Mouse (Mus musculus) lung, adult 2 months (tissue): ENCODE data around the gene Umad1. TPM values are rescaled to one million over a fixed set of nuclear protein-coding genes. Genes with fewer than 3 reads are reported as not detected.

ENCODE experiments used
- DNase-seq: peaks from one replicate; pipeline ENCODE4 v3.0.0; 2022
- H3K4me1 ChIP-seq: fragments of 200-500 bp; 2 replicates; pipeline ENCODE4 v1.6.1; 2011; ENCODE audit warnings: low read length; ENCODE audit not compliant: control insufficient read depth, insufficient read depth
- H3K4me3 ChIP-seq: fragments of 200-500 bp; replicated peaks from 2 replicates; pipeline ENCODE3; 2011; ENCODE audit warnings: low read depth, mild to moderate bottlenecking, control low read depth, low read length; ENCODE audit errors: extremely low read depth
- CTCF ChIP-seq: fragments of 200-500 bp; IDR thresholded peaks from 2 replicates; pipeline ENCODE4 v1.5.1; 2011; ENCODE audit warnings: mild to moderate bottlenecking, low read length, control low read depth; ENCODE audit not compliant: insufficient read depth
- POLR2A ChIP-seq: fragments of 200-500 bp; IDR thresholded peaks from 2 replicates; pipeline ENCODE4 v1.6.1; 2011; ENCODE audit warnings: low read depth, mild to moderate bottlenecking, control low read depth, low read length, borderline replicate concordance; ENCODE audit errors: extremely low read depth
- WGBS: fragments of 180-500 bp; shearing (Covaris S2); methylation state at CpG from one replicate; pipeline ENCODE4 v1.1.7; 2018; 5-methylcytosine and 5-hydroxymethylcytosine counted together
- polyA plus RNA-seq: library from polyadenylated mRNA; depleted of rRNA; stranded (reverse); fragments of >200 nt; gene quantifications from 2 replicates; pipeline ENCODE4 v1.2.3, GENCODE M21; 2012

Umad1 gene
- polyA plus RNA-seq, 1 experiment, result 8.7 TPM

- 77% methylated on average over 4 of the region's 4 CpGs for WGBS
- DNase-seq, result no peak
These were observed 150.8 kb downstream of the Umad1 start for GRCm38 (mm10) chr6:8409865-8410264.

DNA sequence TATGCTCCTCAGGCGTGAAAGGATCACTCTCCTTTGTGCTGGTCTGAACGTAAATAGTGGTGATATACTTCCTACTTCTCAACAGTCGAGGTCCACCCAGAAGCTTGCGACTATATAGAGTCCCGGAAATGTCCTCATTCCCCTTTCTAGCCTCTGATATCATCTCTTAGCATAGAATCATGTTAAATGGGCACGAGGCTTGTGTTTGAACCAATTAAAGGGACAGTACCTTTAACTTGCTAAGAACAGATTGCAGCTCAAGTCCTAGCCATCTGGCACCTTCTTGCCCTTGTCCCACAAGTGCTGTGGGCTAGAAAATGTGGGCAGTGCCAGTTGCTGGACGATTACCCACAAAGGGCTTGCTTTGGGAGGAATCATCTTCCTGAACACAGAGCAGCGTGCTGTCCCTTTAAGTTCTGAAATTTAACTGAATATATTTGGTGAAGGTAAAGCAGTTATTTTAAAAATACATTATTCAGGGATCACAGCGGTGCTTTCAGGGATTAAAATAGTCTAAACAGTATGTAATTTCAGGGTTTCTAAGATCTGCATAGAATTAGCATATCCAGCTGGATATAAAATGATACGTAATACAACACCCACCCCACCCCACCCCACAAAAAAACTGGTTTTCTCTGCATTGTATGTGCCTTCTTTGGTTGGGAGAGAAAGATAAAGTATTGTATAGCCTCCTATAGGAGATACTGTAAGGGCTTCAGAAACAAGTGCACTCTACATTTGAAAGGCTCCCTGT is 153.9 kb downstream of the Umad1 start:
- 63% methylated on average over 10 of the region's 10 CpGs for WGBS
- TF ChIP-seq POLR2A (no peak), CTCF (no peak)
- H3K4me3 ChIP-seq, result no peak overlapping the region
- no peaks in the 10 kb centered on the region for H3K4me1 ChIP-seq
- DNase-seq, result no peak

More at GRCm38 (mm10) chr6:8409865-8410264, 150.8 kb downstream of the Umad1 start:
- no peaks in the 10 kb centered on the region for H3K4me1 ChIP-seq
- no peak for TF ChIP-seq POLR2A
- TF ChIP-seq CTCF, result no peak
- H3K4me3 ChIP-seq, result no peak overlapping the region

- DNase-seq, result no peak
- no peaks in the 10 kb centered on the region for H3K4me1 ChIP-seq
- H3K4me3 ChIP-seq, result no peak overlapping the region
- WGBS, result 73% methylated on average over 9 of the region's 9 CpGs
- TF ChIP-seq POLR2A, result no peak
- no peak for TF ChIP-seq CTCF
These were observed 154.9 kb downstream of the Umad1 start for GRCm38 (mm10) chr6:8414020-8414419.

DNA sequence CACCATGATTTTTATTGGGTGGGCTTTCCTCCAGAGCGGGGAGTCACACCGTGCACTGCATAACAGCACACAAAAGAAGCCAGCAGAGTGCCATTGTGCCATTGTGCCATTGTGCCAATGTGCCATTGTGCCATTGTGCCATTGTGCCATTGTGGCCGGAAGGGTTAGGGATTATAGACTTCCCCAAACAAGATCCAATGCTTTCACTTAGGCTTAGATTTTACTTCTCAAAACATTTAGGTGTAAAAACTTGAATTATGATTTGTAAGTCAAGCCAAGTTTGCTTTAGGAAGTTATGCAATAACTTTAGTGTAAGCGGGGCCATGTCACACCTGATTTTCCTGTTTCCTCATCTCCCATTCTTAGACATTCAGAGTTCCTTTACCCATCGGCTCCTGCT is 156.7 kb downstream of the Umad1 start:
- TF ChIP-seq CTCF (no peak), POLR2A (no peak)
- no peaks in the 10 kb centered on the region for H3K4me1 ChIP-seq
- no peak for DNase-seq
- WGBS, result 85% methylated on average over 5 of the region's 5 CpGs
- H3K4me3 ChIP-seq, result no peak overlapping the region

DNA sequence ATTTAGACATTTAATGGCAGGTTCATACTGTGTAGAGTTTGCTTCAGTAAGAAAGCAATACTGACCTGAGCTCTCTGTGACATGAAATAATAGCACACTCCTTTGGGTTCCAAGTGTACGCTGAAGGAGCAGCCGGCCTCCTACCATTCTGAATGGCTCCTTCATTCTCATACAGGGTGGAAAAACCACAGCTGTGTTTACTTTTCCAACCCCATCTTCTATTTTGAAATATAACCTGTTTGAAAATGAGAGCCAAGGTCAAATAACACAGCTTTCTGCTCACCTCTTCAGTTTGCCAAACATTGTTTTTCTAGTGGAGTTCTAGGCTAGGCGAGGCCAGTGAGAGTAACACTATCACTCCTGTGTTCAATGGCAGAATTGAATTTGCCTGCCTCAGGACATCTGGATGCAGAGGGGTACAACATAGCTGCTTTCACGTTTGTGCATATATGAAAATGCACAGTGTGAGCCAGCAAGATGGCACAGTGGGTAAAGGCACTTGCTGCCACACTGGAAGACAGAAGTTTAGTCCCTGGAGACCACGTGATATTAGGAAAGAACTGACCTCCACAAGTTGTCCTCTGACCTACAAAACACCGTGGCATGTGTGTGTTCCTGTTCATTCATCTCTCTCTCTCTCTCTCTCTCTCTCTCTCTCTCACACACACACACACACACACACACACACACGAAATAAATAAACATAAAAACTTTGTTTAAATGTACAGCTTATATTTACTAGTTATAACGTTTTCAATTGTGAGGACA is 157.9 kb downstream of the Umad1 start:
- no peak for TF ChIP-seq POLR2A
- TF ChIP-seq CTCF, result no peak
- 57% methylated on average over 8 of the region's 8 CpGs for WGBS
- Histone ChIP-seq H3K4me3 (no peak overlapping the region), H3K4me1 (peaks cover 4% of the 10 kb centered on the region; the same call in 1 of the 2 replicates)
- no peak for DNase-seq

DNA sequence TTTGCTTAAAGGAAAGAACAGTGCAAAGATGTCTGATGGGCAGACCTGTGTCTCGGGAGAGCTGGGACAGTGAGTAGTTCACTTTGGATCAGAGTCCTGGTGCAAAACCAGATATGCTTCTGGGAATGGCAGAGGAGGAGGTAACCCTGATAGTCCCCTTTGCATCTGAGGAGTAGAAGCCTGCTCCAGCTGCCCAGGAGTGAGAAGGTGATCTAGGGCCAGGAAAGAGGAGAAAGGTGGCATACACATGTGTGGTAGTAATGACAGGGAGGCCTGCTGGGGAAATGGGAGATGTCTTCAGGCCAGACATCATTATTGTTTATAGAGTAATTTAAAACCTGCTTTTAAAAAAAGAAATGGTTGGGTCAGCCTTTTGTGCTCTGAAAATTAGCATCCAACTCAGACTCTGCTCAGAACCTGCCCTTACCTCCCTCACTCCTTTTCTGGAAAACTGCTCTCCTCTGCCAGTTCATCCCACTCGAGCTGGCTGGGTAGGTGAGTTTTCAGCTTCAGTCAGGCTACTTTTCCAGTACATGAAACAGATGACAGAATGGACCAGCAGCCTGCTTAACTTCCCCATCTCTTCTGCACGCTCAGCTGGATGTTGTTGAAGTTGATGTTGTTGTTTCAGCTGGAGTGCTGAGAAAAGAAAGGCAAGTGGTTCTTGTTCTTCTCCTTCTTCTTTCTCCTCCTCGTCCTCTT is 160.5 kb downstream of the Umad1 start:
- Histone ChIP-seq H3K4me1 (peaks cover 4% of the 10 kb centered on the region; the same call in 1 of the 2 replicates), H3K4me3 (no peak overlapping the region)
- DNase-seq, result no peak
- 61% methylated on average over 4 of the region's 4 CpGs for WGBS
- no peak for TF ChIP-seq POLR2A
- no peak for TF ChIP-seq CTCF

- H3K4me1 ChIP-seq, result peaks cover 4% of the 10 kb centered on the region; the same call in 1 of the 2 replicates
- TF ChIP-seq POLR2A (no peak), CTCF (no peak)
- H3K4me3 ChIP-seq, result no peak overlapping the region
- WGBS, result 94% methylated on average over 1 of the region's 1 CpGs
- DNase-seq, result no peak
These were observed 161.1 kb downstream of the Umad1 start for GRCm38 (mm10) chr6:8420187-8420503.

DNA sequence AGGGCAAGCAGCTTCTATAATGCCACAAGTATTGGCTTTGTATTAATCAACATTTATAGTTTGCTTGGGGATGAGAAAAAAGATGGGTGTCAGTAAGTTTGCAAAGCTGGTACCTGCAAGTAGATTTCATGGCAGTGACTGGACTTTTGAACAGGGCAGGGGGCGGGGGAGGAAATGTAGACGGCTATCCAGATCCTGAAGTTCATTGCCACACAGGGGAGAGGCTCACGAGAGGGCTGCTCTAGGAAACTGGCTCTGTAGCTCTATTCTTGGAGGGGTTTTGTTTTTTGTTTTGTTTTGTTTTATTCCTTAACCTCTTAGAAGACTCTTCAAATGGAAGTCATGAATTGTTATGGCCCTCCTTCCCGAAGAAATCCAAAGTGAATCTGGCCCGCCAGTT is 162.3 kb downstream of the Umad1 start:
- Histone ChIP-seq H3K4me1 (peaks cover 4% of the 10 kb centered on the region; the same call in 1 of the 2 replicates), H3K4me3 (no peak overlapping the region)
- WGBS, result 71% methylated on average over 5 of the region's 5 CpGs
- TF ChIP-seq CTCF (no peak), POLR2A (no peak)
- no peak for DNase-seq

- H3K4me3 ChIP-seq, result no peak overlapping the region
- no peak for DNase-seq
- peaks cover 4% of the 10 kb centered on the region; the same call in 1 of the 2 replicates for H3K4me1 ChIP-seq
- TF ChIP-seq POLR2A (no peak), CTCF (no peak)
- 74% methylated on average over 10 of the region's 10 CpGs for WGBS
These were observed 163.0 kb downstream of the Umad1 start for GRCm38 (mm10) chr6:8421959-8422581.
